9 mouse cellular contexts compared by ENCODE assay signal in genomic region chr4:97757978-97758461, GRCm38 (mm10). TPM values are rescaled to one million over a fixed set of nuclear protein-coding genes. Genes with fewer than 3 reads are reported as not detected.
A peak's percentile ranks its signal among the peaks of the same experiment; 100 is the strongest.
DNase-seq lines count a peak whose midpoint lies in the region; ATAC-seq lines count a peak whose summit lies in the region.
"Had no signal": no experiment of that assay in that cellular context is flagged by ENCODE, and none has a peak within 500 bp of the region (broad histone marks: within the 10 kb centered on the region; RNA-seq: fewer than 3 reads in every experiment).

No protein-coding gene starts in this region.

- H3K4me1 ChIP-seq in embryonic facial prominence, embryonic 14.5 days (ENCODE audit: control insufficient read depth, insufficient read depth, low read length): peaks cover 3% of the 10 kb centered on the region; the same call in 1 of the 2 replicates
- H3K4me1 ChIP-seq in stomach, embryonic 14.5 days (ENCODE audit: control insufficient read depth, insufficient read depth, low read length): 0 out of 2 replicates have a peak, but pooled peaks cover 3% of the 10 kb centered on the region

- 0 out of 2 replicates have a peak, but pooled peaks cover 3% of the 10 kb centered on the region for H3K27me3 ChIP-seq in embryonic facial prominence, embryonic 14.5 days (replicated peaks; ENCODE audit: control insufficient read depth, insufficient read depth, low read length)
- no peaks in the 10 kb centered on the region for H3K27me3 ChIP-seq in stomach, embryonic 14.5 days (ENCODE audit: control insufficient read depth, insufficient read depth, low read length)

- intact Hi-C loops in heart, postnatal 14 days (cut with DNase I): loop anchor here (1.0 to 10.0 kb wide), 2 partner anchors 14 to 487 kb away; partner anchors contain the start of gene Nfia

- H3K79me2 ChIP-seq in macrophage (ENCODE audit: inconsistent target): no peaks in the 10 kb centered on the region

- H3K4me2 ChIP-seq in embryonic facial prominence, embryonic 14.5 days (ENCODE audit: low read depth, low read length): peak overlapping the region; percentile 71
- peak overlapping the region; percentile 69 for H3K4me2 ChIP-seq in stomach, embryonic 14.5 days (replicated peaks; ENCODE audit: low read depth, low read length)

- no peaks in the 10 kb centered on the region for H3K36me3 ChIP-seq in embryonic facial prominence, embryonic 14.5 days (ENCODE audit: control insufficient read depth, insufficient read depth, low read length)
- no peaks in the 10 kb centered on the region for H3K36me3 ChIP-seq in macrophage (ENCODE audit: inconsistent target)
- no peaks in the 10 kb centered on the region for H3K36me3 ChIP-seq in stomach, embryonic 14.5 days (ENCODE audit: control insufficient read depth, insufficient read depth, low read length)

- peak overlapping the region; percentile 87 for H3K27ac ChIP-seq in embryonic facial prominence, embryonic 14.5 days (replicated peaks; ENCODE audit: low read depth, low read length)
- H3K27ac ChIP-seq in macrophage: no peak overlapping the region
- H3K27ac ChIP-seq in stomach, embryonic 14.5 days (ENCODE audit: low read length): peak overlapping the region; percentile 77; the same call in 1 of the 2 replicates

- WGBS in embryonic facial prominence, embryonic 14.5 days: 1% methylated on average over 14 of the region's 14 CpGs
- WGBS in macrophage (ENCODE audit: missing documents): 5% methylated on average over 14 of the region's 14 CpGs
- 4% methylated on average over 14 of the region's 14 CpGs for WGBS in stomach, embryonic 14.5 days

- peak; percentile 38; the same call in 1 of the 2 replicates for ATAC-seq in embryonic facial prominence, embryonic 14.5 days (ENCODE audit: low read depth)
- peak; percentile 57; the same call in 1 of the 2 replicates for ATAC-seq in stomach, embryonic 14.5 days (ENCODE audit: insufficient number of reproducible peaks, insufficient read depth, low FRiP score, low read depth)

- peak overlapping the region; percentile 54 for H3K4me3 ChIP-seq in embryonic facial prominence, embryonic 14.5 days (ENCODE audit: low read depth, low read length)
- H3K4me3 ChIP-seq in macrophage (ENCODE audit: inconsistent target): peak overlapping the region; percentile 48
- H3K4me3 ChIP-seq in stomach, embryonic 14.5 days (ENCODE audit: low read depth, low read length): peak overlapping the region; percentile 41

- H3K9ac ChIP-seq in embryonic facial prominence, embryonic 14.5 days (ENCODE audit: low read depth, low read length): peak overlapping the region; percentile 71
- peak overlapping the region; percentile 39; the same call in 1 of the 2 replicates for H3K9ac ChIP-seq in stomach, embryonic 14.5 days (replicated peaks; ENCODE audit: low read depth, low read length)

- H3K9me3 ChIP-seq in embryonic facial prominence, embryonic 14.5 days (ENCODE audit: control insufficient read depth, low read length): no peaks in the 10 kb centered on the region
- no peaks in the 10 kb centered on the region for H3K9me3 ChIP-seq in stomach, embryonic 14.5 days (ENCODE audit: control insufficient read depth, low read depth, low read length)

- DNase-seq in gastrocnemius, postnatal 10 days: peak; percentile 51
- no peak for DNase-seq in gastrocnemius, adult 18-20 months (ENCODE audit: low spot score)
- peak; percentile 62 for DNase-seq in adrenal gland, postnatal 10 days
- peak; percentile 70 for DNase-seq in embryonic facial prominence, embryonic 14.5 days (ENCODE audit: low spot score)
- DNase-seq in heart, postnatal 14 days: peak; percentile 47 to 62
- peak; percentile 56 to 64 for DNase-seq in layer of hippocampus, postnatal 10 days (ENCODE audit: low spot score in 2 of 2)

RNA-seq across cellular contexts. Expression of gene Nfia, which starts 14.5 kb away (rescaled TPM):
- total RNA-seq in gastrocnemius, postnatal 10 days (2021): 100 to 1,000 TPM; 111 to 124 TPM
- total RNA-seq in gastrocnemius, adult 18-20 months (2021): 10 to 100 TPM; 56.3 to 56.9 TPM
- total RNA-seq in adrenal gland, postnatal 10 days (2021): 100 to 1,000 TPM; 212 to 228 TPM
- polyA plus RNA-seq in embryonic facial prominence, embryonic 14.5 days (2014; fragmentation: Nextera tagmentation; extraction: Ambion mirVana): 61.7 and 62.6 TPM in 2 replicates
- 100 to 1,000 TPM; 159 to 170 TPM for total RNA-seq in heart, postnatal 14 days (2021)
- total RNA-seq in layer of hippocampus, postnatal 10 days (2021): 100 to 1,000 TPM; 118 to 135 TPM
- total RNA-seq in macrophage (2018; cell fraction: chromatin; rRNA removed): 10 to 100 TPM in 25 of 26 experiments, 1 to 10 TPM in 1; 4.6 to 39.4 (median 26.8) TPM
- 1 to 10 TPM; 2.9 to 8.9 (median 5.9) TPM for total RNA-seq in macrophage (2018; cell fraction: cytosol; rRNA removed)
- 10 to 100 TPM in 14 of 26 experiments, 1 to 10 TPM in 12; 1.8 to 31.4 (median 11.7) TPM for total RNA-seq in macrophage (2018; cell fraction: nucleus; rRNA removed)
- polyA plus RNA-seq in macrophage (2018): 1.9 to 2.6 TPM (median 2.4 TPM) in 3 replicates
- polyA plus RNA-seq in stomach, embryonic 14.5 days (2014; fragmentation: Nextera tagmentation; extraction: Ambion mirVana): 73.9 and 78.4 TPM in 2 replicates

RNA-seq across cellular contexts. Expression of gene E130114P18Rik, which starts 19.9 kb away (rescaled TPM):
- 1 to 10 TPM; 1.4 TPM for total RNA-seq in gastrocnemius, postnatal 10 days (2021)
- total RNA-seq in gastrocnemius, adult 18-20 months (2021): under 1 TPM in 1 of 2 experiments, not detected in 1; 0.21 TPM
- under 1 TPM; 0.48 to 0.69 TPM for total RNA-seq in adrenal gland, postnatal 10 days (2021)
- 4.1 and 4.4 TPM in 2 replicates for polyA plus RNA-seq in embryonic facial prominence, embryonic 14.5 days (2014; fragmentation: Nextera tagmentation; extraction: Ambion mirVana)
- total RNA-seq in heart, postnatal 14 days (2021): not detected
- 10 to 100 TPM; 10.0 to 10.2 TPM for total RNA-seq in layer of hippocampus, postnatal 10 days (2021)
- not detected for total RNA-seq in macrophage (2018; cell fraction: chromatin; rRNA removed)
- not detected for total RNA-seq in macrophage (2018; cell fraction: cytosol; rRNA removed)
- total RNA-seq in macrophage (2018; cell fraction: nucleus; rRNA removed): not detected
- polyA plus RNA-seq in macrophage (2018): not detected in 3 replicates
- 5.7 and 6.3 TPM in 2 replicates for polyA plus RNA-seq in stomach, embryonic 14.5 days (2014; fragmentation: Nextera tagmentation; extraction: Ambion mirVana)
- polyA plus RNA-seq: C2C12 had no signal

Comparison
In these comparisons a context has a peak if more than half of its experiments do, and no peak if none do; other contexts are left out.
1. RNA of gene E130114P18Rik, which starts 19.9 kb away (total RNA-seq): 10.0 to 10.2 TPM in layer of hippocampus, postnatal 10 days; 1.4 TPM in gastrocnemius, postnatal 10 days, 0.48 to 0.69 TPM in adrenal gland, postnatal 10 days, 0.21 TPM in gastrocnemius, adult 18-20 months and not detected in heart, postnatal 14 days; every median in the first group is over 4 times any median in the second.
2. Peak in every context shown above with its lines, with median percentiles within 50 percentile points of each other: H3K4me3 ChIP-seq.